Mouse (Mus musculus): ENCODE measurements around the gene Gm20696. TPM values are rescaled to one million over a fixed set of nuclear protein-coding genes. Genes with fewer than 3 reads are reported as not detected.

The Gm20696 gene
- polyA plus RNA-seq, 1 experiment from 2014 or later = 6.3 TPM

- no peak for ATAC-seq
- Histone ChIP-seq H3K9me3 (ENCODE audit: control insufficient read depth, low read length) (no peaks in the 10 kb centered on the region), H3K27ac (ENCODE audit: low read length) (no peak overlapping the region), H3K4me2 (ENCODE audit: low read length) (no peak overlapping the region), H3K27me3 (replicated peaks; ENCODE audit: control insufficient read depth, insufficient read depth, low read length) (no peaks in the 10 kb centered on the region), H3K36me3 (ENCODE audit: control insufficient read depth, insufficient read depth) (no peaks in the 10 kb centered on the region), H3K4me1 (replicated peaks; ENCODE audit: control insufficient read depth, insufficient read depth, low read length) (0 out of 2 replicates have a peak, but pooled peaks cover 5% of the 10 kb centered on the region), H3K4me3 (replicated peaks; ENCODE audit: low read length) (no peak overlapping the region), H3K9ac (replicated peaks; ENCODE audit: low read depth, low read length) (no peak overlapping the region)
- WGBS = 68% methylated on average over 2 of the region's 2 CpGs
Observed at GRCm38 (mm10) chr6:99217846-99218245, 448.8 kb downstream of the Gm20696 start.

- no peaks in the 10 kb centered on the region for H3K36me3 ChIP-seq (ENCODE audit: control insufficient read depth, insufficient read depth)
- H3K4me1 ChIP-seq (replicated peaks; ENCODE audit: control insufficient read depth, insufficient read depth, low read length) = 0 out of 2 replicates have a peak, but pooled peaks cover 5% of the 10 kb centered on the region
- 61% methylated on average over 5 of the region's 7 CpGs for WGBS
- no peak overlapping the region for H3K4me3 ChIP-seq (replicated peaks; ENCODE audit: low read length)
- H3K27me3 ChIP-seq (replicated peaks; ENCODE audit: control insufficient read depth, insufficient read depth, low read length) = no peaks in the 10 kb centered on the region
- H3K27ac ChIP-seq (ENCODE audit: low read length) = no peak overlapping the region
- H3K9ac ChIP-seq (replicated peaks; ENCODE audit: low read depth, low read length) = no peak overlapping the region
- H3K4me2 ChIP-seq (ENCODE audit: low read length) = no peak overlapping the region
- H3K9me3 ChIP-seq (ENCODE audit: control insufficient read depth, low read length) = no peaks in the 10 kb centered on the region
- no peak for ATAC-seq
Observed at GRCm38 (mm10) chr6:99217155-99217554, 449.4 kb downstream of the Gm20696 start.

- Histone ChIP-seq H3K9ac (replicated peaks; ENCODE audit: low read depth, low read length) (no peak overlapping the region), H3K36me3 (ENCODE audit: control insufficient read depth, insufficient read depth) (no peaks in the 10 kb centered on the region), H3K4me1 (replicated peaks; ENCODE audit: control insufficient read depth, insufficient read depth, low read length) (0 out of 2 replicates have a peak, but pooled peaks cover 3% of the 10 kb centered on the region), H3K27me3 (replicated peaks; ENCODE audit: control insufficient read depth, insufficient read depth, low read length) (no peaks in the 10 kb centered on the region), H3K4me2 (ENCODE audit: low read length) (no peak overlapping the region), H3K27ac (ENCODE audit: low read length) (no peak overlapping the region), H3K4me3 (replicated peaks; ENCODE audit: low read length) (no peak overlapping the region), H3K9me3 (ENCODE audit: control insufficient read depth, low read length) (no peaks in the 10 kb centered on the region)
- no peak for ATAC-seq
- WGBS = 89% methylated on average over 4 of the region's 4 CpGs
Observed at GRCm38 (mm10) chr6:99212461-99212860, 454.1 kb downstream of the Gm20696 start.

GRCm38 (mm10) chr6:99211663-99212333 lies 454.8 kb downstream of the Gm20696 start:
- Histone ChIP-seq H3K4me3 (replicated peaks; ENCODE audit: low read length) (no peak overlapping the region), H3K27ac (ENCODE audit: low read length) (no peak overlapping the region), H3K27me3 (replicated peaks; ENCODE audit: control insufficient read depth, insufficient read depth, low read length) (no peaks in the 10 kb centered on the region), H3K9me3 (ENCODE audit: control insufficient read depth, low read length) (no peaks in the 10 kb centered on the region), H3K36me3 (ENCODE audit: control insufficient read depth, insufficient read depth) (no peaks in the 10 kb centered on the region), H3K4me1 (replicated peaks; ENCODE audit: control insufficient read depth, insufficient read depth, low read length) (0 out of 2 replicates have a peak, but pooled peaks cover 2% of the 10 kb centered on the region), H3K4me2 (ENCODE audit: low read length) (no peak overlapping the region), H3K9ac (replicated peaks; ENCODE audit: low read depth, low read length) (no peak overlapping the region)
- 81% methylated on average over 5 of the region's 5 CpGs for WGBS
- ATAC-seq = no peak

- Histone ChIP-seq H3K9ac (replicated peaks; ENCODE audit: low read depth, low read length) (no peak overlapping the region), H3K4me3 (replicated peaks; ENCODE audit: low read length) (no peak overlapping the region), H3K9me3 (ENCODE audit: control insufficient read depth, low read length) (no peaks in the 10 kb centered on the region), H3K27ac (ENCODE audit: low read length) (no peak overlapping the region), H3K4me1 (replicated peaks; ENCODE audit: control insufficient read depth, insufficient read depth, low read length) (0 out of 2 replicates have a peak, but pooled peaks cover 4% of the 10 kb centered on the region), H3K36me3 (ENCODE audit: control insufficient read depth, insufficient read depth) (no peaks in the 10 kb centered on the region), H3K4me2 (ENCODE audit: low read length) (no peak overlapping the region), H3K27me3 (replicated peaks; ENCODE audit: control insufficient read depth, insufficient read depth, low read length) (no peaks in the 10 kb centered on the region)
- ATAC-seq = no peak
- 69% methylated on average over 7 of the region's 7 CpGs for WGBS
Observed at GRCm38 (mm10) chr6:99210161-99210560, 456.4 kb downstream of the Gm20696 start.

Small RNAs within 50 kb of the gene (microRNA-seq; reads per million reads assigned to microRNA genes)
- not detected for gene Gm22328

Other genes with a start within 250 kb of the Gm20696 start
- gene Foxp1, start 144.1 kb downstream of the Gm20696 start, polyA plus RNA-seq (2015; fragmentation: Nextera tagmentation; extraction: Ambion mirVana) = 115 and 123 TPM in 2 replicates
- gene Eif4e3, start within 50 bp of the Gm20696 start, polyA plus RNA-seq (2015; fragmentation: Nextera tagmentation; extraction: Ambion mirVana) = 8.8 and 10.2 TPM in 2 replicates
- 17.3 and 17.6 TPM in 2 replicates for gene Gpr27, start 25.9 kb upstream of the Gm20696 start, polyA plus RNA-seq (2015; fragmentation: Nextera tagmentation; extraction: Ambion mirVana)
- gene Prok2, start 59.6 kb upstream of the Gm20696 start, polyA plus RNA-seq (2015; fragmentation: Nextera tagmentation; extraction: Ambion mirVana) = 2.3 and 3.7 TPM in 2 replicates